Mouse (Mus musculus): ENCODE results near the gene Get4.

Gene Get4

DNA sequence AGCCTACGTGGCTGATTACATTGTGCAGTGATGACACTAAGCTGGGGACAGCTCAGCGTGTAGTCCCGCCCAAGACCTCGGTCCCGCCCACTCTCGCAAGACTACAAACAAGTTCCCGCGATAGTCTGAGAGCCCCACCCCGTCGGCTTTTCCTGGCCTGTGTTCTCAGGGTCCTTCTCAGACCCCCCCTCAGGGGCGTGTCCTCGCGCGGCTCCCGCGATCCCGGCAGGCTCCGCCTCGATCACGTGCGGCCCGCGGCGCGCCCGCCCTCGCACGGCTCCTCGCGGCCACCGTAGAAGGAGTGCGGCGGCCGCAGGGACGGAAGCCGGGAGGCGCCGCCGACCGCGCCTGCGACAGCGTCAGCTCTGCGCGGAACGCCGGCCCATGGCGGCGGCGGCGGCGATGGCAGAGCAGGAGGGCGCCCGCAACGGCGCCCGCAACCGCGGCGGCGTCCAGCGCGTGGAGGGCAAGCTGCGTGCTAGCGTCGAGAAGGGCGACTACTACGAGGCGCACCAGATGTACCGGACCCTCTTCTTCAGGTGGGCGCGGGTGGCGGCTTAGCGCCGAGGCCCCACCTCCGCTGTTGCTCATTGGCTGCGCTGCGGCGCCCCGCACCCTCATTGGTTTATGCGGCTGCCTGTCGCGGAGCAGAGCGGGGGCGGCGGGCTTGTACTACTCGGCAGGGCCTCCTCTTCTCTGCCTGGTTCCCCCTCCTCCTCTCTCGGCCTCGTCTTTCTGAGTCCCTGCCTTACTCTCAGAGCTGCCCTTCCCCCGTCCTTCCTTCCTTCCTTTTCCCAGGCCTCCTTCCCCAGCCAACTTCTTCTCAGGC, at the start of gene Get4:
TSS of gene Get4 (plus strand) at position 244 of the 829 bp plus-strand sequence.
- DNase-seq = peak; percentile 100

DNA sequence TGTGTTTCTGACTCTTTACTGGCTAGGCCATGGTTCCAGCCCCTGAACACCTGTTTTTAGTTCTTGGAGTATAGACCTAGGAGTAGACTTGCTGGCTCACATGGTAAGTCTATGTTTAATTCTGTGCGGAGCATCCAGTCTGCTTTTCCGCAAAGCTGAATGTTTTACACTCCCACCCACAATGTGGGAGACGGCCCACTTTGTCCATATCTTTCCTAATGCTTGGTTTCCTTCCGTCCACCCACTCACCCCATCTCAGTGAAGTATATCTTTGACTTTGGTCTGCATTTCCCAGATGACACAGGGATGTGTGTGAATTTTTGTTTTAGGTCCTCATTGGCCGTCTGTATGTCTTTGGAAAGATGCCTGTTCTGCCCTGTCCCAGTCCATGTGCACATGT, 48.8 kb upstream of the Get4 start:
- no peak for DNase-seq

DNA sequence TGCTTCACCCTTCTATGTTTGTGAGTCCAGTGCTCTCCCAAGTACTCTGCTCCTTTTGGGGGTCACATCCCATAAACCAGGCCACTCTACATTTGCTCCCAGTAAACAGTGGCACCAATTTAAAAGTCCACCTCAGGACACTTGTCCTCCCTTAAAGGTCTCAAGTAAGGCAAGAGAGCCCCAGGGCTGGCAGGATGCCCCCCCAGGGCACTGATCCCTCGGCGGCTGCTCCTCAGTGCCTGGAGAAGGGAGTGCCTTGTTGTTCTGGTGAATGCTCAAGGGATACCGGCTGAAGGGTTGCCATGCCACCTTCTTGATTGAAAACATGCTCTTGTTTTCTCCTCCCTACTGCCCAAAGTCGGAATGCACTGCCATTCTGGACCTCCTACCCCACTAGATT, 46.0 kb upstream of the Get4 start:
- DNase-seq = no peak

DNA sequence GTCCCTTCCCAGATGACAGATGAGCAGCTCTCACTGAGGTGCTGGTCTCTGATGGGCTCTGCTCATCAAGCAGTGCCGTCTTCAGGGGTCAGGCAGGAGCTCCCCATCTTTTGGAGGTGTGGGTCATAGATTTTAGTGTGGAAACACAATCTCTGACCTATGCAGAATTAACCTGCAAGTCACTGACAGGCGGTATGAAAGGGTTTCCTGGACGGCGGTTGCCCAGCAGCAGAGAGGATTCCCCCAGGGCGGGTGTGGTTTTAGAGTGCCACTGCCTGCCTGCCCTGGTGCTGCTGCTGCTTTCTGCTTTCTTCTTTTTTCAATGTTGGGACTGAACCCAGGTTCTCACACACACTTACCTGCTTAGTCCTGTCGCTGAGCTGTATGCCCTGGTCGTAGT, 45.6 kb upstream of the Get4 start:
- no peak for DNase-seq

DNA sequence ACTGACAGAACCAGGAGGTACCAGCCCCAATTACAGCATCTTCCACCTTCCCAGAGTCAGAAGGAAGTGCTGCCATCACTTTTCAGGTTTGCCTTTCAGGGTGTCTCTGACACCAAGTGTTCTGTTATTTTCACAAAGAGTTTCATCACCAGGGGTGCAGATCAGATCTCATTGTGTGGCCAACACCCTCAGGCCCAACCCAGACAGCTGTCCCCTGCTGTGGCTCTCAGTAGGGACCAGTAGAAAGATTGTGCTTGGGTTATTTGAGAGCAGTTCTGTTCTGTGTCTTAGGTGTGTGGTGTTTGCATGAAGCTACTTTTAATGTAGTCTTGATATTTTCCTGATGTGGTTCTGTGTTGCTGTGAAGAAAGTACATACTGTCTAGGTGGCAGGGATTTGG, 43.9 kb upstream of the Get4 start:
- no peak for DNase-seq

DNA sequence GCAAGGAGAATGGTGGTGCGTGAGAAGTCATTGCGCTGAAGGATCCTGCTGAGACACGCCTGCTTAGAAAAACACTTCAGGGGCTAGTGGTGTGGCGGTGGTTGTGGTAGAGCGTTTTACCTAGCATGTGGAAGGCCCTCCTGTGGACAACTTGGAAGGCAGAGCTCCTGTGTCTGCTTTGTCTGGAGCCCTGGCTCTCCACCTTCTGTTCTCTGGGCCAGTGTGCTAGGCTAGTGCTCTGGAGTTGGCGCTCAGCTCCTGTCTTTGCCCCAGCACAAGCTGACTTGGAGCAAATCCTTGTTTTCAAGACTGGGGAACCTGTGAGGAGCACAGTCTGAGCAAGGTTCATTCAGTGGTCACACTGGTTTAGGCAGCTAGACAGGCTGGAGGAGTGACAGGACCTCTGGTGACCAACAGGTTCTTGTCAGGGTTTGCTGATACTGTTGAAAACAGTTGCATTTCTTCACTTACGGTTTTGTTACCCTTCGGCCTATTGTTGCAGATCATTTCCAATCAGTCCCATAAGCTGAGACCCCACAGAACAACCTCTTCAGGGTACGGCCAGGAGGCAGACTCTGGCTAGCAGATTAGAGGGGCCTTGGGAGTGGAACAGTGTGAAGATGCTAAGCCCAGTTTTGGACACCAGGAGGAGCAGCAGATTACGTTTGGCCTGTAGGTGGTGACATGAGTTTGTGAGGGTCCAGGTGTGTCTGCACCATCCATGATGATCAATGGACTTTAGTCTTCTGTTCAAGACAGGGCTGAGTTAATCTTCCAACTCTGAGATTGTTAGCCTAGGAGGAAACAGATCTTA, 43.0 kb upstream of the Get4 start:
- DNase-seq = peak; percentile 68

DNA sequence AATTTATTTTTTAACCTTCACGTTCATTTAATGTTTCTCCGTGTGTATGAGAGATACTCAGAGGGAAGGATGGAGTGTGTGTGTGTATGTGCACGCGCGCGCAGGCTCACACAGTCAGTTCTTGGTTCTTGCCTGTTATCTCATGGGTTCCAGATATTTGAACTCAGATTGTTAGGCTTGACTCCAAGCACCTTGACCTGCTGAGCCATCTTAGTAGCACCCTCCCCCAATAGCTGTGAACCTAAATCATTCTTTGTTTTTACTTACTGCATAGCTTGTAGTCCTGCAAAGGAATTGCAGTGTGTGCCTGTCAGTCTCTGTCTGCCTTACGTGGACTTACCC, 42.5 kb upstream of the Get4 start:
- DNase-seq = peak; percentile 41

DNA sequence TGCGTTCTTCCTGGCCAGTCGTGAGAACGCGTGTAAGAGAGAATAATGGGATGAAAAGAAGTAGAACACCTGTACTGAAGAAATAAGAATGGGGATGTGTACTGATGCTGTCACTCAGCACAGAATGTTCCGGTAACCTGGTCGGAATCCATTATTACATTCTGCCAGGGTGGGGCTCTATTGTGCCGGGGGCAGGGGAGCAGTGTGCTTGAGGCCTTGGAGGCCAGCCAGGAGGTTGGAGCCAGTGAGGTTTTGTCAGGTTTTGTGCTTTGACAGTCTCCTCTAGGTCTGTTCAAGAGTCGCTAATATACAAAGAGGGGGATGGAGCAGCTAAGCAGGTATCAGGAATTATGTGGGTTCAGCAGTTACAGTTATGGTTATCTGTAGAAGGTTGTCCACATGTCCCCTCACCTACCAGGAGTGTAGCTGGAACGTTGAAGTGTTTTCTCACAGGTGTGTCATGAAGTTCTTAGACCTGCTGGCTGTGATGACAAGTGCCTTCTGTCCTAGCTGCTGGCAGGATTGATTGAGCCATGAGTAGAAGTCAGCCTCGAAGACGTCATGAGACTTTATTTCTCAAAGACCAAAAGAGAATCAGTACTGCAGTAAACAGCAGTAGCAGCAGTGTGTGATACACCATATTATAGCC, 40.3 kb upstream of the Get4 start:
- DNase-seq = no peak

DNA sequence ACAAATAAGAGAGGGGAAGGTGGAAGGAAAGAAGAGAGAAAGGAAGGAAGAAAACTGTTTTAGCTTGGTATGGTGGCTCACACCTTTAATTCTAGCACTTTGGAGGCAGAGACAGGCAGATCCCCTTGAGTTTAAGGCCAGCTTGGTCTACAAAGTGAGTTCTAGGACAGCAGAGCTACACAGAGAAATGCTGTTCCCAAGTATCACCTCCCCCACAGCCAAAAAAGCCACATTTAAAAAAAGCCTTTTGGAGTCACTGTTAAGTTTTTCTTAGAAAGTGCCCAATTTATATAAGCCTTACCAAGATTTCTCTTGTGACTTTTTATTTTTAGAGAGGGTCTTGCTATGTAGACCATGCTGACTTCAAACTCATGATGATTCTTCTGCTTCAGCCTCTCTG, 37.8 kb upstream of the Get4 start:
- DNase-seq = no peak

DNA sequence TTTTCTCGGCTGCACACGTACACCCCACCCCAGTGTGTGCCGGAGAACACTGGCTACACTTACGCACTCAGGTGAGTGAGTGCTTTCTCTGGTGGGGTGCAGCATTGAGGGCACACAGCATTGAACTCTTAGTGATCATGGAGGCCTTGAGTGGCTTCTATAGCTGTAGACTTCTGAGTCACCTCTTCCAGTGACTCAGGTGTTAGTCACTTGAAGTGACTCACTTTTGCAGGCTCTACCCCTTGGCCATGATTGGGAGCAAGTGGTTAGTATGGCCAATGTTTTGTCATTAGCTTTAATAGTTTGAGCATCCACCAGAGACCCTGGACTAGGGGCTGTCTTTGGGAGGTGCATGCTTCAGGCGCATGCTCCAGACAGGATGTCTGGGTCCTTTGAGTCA, 36.9 kb upstream of the Get4 start:
- DNase-seq = no peak

DNA sequence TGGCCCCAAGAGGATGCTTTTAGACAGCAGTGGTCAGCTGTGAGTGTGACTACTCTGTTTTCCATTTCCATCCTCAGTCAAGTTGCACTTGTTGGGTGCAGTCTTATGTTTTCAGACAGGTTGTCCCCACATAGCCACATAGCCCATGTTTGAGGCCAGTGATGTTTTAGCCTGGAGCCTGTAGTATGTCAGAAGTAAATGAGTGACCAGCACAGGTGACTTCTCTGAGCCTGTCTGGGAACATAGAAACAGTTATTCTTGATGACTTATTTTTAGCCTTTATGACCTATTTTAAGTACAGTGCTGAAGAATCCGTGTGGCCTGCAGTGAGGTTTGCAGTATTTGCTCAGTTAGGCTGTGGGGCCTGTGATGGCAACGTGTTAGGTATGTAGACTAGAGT, 36.0 kb upstream of the Get4 start:
- DNase-seq = no peak

DNA sequence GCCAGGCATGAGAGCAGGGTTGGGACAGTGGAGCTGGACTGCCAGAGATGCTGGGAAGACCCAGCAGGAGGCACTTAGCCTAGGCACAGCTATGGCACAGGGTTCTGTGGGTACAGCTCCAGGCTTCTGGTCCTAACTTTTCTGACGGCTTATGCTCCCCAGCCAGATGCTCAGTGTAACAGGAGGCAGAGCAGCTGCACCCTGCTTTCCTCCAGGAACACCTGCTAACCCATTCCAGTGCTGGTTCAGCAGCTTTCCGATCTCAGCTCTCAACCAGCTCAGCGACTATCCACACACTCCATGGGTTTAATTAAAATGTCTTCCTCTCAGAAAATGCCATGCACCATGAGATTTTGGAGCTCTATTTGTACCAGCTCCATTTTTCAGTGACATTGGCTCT, 35.4 kb upstream of the Get4 start:
- no peak for DNase-seq

DNA sequence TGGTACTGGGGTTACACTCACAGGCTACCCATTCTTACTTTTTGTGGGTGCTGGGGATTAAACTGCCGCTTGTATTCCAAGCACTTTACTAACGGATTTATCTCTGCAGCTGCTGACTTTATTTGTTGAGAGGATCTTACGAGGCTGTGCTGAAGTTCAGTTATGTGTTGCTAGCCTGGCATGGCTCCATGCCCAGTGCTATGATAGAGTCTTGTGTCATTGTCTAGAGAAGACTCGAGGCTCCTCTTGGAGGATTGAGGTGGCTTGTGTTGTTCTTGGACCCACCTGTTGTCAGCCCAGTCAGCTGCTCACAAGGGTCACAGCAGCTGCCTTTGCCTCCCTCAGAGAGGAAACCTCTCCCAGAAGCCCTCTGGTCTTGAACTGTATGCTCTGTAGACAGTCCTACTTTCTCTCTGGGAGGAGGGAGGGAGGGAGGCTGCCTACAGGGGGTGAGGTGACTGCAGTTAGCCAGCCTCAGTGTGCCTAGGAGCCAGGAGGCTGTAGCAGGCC, 32.1 kb upstream of the Get4 start:
- DNase-seq = no peak

DNA sequence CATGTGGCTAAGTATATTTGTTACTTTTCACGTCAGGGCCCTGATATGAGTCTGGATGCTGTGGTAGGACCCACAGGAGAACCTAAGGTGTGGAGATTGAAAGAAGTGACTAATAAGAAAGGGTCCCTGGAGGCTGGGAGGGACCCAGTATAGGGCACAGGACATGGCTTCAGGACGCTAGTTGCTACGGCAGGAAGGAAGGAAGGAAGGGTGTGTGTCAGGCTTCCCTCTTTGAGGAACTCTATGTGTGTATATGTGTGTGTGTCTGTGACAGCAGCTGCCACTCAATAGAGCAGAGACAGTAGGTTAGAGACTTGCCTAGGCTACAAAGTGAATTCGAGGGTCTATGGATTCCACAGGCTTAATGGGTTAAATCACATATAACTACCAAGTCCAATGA, 31.5 kb upstream of the Get4 start:
- peak; percentile 49 for DNase-seq

DNA sequence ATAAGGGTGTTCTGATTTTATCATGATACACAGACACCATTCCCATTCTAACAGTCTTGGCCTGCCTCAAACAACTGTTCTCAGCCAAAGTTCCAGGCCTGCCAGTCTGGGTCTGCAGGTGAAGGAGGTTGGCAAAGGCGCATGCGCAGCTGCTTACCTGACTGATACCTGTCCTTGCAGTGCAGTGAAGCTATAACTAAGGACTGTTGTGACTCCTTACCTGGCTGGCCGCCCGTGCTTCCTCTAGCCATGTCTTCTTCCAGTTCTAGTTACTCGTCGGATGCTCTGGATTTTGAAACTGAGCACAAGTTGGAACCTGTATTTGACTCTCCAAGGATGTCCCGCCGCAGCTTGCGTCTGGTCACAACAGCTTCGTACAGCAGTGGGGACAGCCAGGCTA, 28.8 kb upstream of the Get4 start:
- DNase-seq = no peak

DNA sequence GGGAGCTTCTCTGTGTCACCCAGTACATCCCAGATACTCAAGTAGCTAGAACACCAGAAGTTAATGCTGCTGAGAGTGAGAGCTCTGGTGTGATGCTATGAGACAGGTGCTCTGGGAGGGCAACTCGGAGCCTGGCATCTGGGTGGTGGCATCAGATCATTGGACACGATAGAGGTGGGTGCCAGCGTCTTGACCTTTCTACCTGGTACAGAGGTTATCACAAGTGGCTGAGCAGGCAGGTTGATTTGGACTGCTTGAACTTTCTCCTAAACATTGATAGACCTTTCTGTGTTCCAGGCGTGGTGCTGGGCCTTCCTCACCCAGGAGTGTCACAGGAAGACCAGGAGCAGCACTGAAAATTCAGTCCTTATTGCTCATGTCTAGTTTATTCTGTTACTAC, 24.9 kb upstream of the Get4 start:
- DNase-seq = peak; percentile 60

DNA sequence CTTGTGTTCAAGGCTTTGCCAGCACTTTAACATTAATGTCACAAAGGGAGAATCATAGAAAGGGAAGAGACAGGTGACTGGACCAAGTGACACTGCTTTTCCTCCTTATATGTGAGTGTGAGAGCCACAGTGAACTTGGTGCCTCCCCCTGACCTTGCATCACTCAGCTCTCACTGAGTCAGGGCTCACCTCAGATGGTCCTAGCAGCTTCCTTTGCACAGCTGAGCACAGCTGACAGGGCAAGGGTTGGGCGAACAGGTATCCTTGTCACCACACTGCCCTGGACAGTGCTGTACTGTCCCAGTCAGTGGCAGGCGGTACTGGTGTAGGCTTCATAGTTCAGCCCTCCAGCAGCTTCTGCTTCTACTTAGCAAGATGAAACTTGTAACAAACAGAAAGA, 24.5 kb upstream of the Get4 start:
- DNase-seq = no peak

DNA sequence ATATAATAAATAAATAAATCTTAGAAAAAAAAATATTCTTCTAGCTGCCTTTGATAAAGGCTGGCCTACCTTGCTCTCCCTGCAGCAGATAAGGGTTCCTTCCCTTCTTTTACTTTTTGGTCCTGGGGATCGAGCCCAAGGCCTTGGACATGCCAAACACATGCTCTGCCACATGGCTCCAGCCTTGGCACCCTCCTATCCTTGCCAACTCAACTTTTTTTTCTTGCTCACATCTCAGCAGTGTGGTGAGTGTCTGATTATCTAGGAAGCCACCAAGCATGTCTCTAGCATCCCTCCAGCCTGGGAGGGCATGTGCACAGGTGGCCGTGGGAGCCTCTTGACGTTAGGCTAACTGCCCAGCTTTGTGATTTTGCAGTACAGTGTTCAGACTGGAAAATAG, 23.8 kb upstream of the Get4 start:
- DNase-seq = no peak

DNA sequence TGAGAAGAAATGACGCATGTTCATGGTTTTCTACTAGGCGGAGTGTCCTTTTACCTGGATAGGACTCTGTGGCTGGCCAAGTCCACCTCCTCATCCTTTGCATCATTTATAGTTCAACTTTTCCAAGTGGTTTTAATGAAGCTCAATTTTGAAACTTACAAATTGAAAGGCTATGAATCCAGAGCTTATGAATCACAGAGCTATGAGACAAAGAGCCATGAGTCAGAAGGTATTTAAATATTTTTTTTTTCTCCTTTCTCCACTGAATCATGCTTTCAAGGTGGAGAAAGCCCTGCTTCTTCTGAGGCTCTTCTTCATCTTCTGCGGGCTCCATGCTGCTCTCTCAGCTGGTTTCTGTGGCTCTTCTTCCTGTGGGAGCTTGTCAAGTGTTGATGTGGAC, 22.4 kb upstream of the Get4 start:
- DNase-seq = no peak

DNA sequence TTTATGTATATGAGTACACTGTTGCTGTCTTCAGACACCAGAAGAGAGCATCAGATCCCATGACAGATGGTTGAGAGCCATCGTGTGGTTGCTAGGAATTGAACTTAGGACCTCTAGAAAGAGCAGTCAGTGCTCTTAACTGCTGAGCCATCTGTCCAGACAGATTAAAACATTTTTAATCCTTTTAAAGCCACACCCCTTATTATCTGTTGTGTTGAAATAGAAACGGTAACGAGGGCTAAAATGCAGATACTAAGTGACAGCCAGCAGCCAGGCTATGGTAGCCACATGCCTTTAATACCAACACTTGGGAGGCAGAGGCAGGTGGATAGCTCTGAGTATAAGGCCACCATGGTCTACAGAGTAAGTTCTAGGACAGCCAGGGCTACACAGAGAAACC, 20.0 kb upstream of the Get4 start:
- no peak for DNase-seq

DNA sequence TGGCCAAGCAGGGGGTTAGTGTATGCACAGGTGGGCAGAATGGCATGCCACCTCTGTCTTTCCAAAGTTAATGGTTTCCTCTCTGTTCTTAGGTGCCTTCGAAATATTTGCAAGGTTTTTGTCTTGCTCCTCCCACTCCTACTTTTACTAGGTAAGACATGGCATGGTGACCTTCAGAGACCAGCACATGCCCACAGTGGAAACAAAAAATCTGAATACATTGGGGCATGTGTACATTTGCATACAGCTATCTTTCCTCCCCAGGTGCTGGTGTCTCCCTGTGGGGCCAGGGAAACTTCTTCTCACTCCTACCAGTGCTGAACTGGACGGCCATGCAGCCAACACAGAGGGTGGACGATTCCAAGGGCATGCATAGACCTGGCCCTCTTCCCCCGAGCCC, 17.7 kb upstream of the Get4 start:
- no peak for DNase-seq

DNA sequence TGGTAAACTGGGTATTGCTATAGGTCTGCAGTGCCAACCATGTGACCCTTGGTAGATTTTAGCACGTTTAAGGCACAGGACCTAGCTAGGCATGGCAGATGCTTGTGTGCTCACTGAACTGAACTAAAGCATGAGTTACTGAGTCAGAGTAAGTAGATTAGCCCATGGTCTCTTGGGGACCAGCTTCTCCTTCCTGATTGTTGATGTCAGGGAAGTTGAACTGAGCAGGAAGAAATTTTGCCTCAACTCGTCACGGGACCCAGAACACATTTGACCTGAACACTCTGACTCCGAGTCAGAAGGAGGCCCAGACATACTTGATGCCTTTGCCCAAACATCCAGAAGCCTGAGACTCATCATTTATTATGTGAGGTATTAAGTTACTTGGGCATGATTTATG, 14.7 kb upstream of the Get4 start:
- DNase-seq = no peak

DNA sequence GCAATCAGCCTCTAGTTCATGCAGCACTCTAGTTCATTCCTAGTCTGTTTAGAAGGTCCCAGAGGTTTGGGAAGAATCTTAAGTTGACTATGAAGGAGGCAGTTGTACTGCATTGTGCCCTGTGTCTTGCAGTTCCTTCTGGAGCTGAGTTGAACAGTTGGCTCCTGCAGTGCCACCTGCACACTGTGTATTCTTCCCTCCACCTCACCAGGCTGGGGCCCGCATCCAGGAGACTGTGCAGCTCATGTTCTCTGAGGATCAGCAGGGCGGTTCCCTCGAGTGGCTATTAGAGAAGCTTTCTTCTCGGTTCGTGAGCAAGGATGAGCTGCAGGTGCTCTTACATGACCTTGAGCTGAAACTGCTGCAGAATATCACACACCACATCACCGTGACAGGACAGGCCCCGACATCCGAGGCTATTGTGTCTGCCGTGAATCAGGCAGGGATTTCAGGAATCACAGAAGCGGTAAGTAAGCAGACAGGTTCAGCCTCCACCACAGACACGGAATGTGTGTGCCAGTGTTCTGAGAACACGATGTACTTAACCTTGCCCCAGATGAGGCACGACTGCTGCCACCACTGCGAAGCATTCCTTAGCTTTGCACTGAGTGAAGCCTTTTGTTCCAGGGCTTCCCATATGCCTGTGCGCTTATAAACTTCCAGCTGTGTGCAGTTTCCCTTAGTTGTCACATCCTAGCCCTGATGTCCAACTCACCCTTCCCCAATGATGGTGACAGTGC, 10.9 kb upstream of the Get4 start:
- DNase-seq = no peak
